Mouse (Mus musculus): ENCODE results near the gene Mars2.

DNA sequence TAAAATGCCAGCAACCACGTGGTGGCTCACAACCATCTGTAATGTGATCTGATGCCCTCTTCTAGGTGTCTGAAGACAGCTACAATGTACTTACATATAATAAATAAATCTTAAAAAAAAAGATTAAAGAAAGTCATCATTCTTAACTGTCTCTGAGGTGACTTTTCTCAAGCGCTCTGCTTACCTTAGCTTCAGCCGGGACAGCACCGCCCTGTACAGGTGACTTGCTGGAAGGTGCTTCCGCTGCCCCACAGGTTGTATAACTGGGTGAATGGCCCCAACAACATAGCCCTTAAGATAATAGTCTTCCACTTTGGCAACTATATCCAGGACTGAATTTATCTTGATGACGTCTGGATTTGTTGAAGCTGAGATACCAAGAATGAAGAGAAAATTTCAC, 23.0 kb upstream of the Mars2 start:
- TF ChIP-seq POLR2A (IDR thresholded peaks at IDR 0.05; ENCODE audit: low read depth, low read length) (no peak), CTCF (IDR thresholded peaks at IDR 0.05; ENCODE audit: extremely low read depth, insufficient read depth, insufficient read length, insufficient replicate concordance) (no peak)
